Mouse (Mus musculus) limb, embryonic 11.5 days (tissue): ENCODE measurements around the gene Mtcl1. TPM values are rescaled to one million over a fixed set of nuclear protein-coding genes. Genes with fewer than 3 reads are reported as not detected.

ENCODE experiments used
- ATAC-seq: fragments of 200-750 bp; cut with Nextera tagmentation; 2 replicates; pipeline ENCODE4 v1.8.0; 2017; ENCODE audit warnings: low read depth; ENCODE audit not compliant: insufficient number of reproducible peaks, low FRiP score, low TSS enrichment
- DNase-seq: peaks from one replicate; pipeline ENCODE4 v3.0.0-alpha.2; 2015; ENCODE audit warnings: low spot score
- H3K27ac ChIP-seq: fragments of 300-500 bp; sonication (generic); replicated peaks from 2 replicates; pipeline ENCODE4 v1.5.1; 2014; ENCODE audit warnings: low read depth, mild to moderate bottlenecking, low read length
- H3K27me3 ChIP-seq: fragments of 300-500 bp; sonication (generic); 2 replicates; pipeline ENCODE4 v1.6.1; 2014; ENCODE audit warnings: mild to moderate bottlenecking, low read length, mixed read lengths; ENCODE audit not compliant: control insufficient read depth, insufficient read depth
- H3K36me3 ChIP-seq: fragments of 300-500 bp; sonication (generic); 2 replicates; pipeline ENCODE4 v1.6.1; 2014; ENCODE audit warnings: mild to moderate bottlenecking, low read length, moderate library complexity, mixed read lengths; ENCODE audit not compliant: control insufficient read depth, insufficient read depth
- H3K4me1 ChIP-seq: fragments of 300-500 bp; sonication (generic); 2 replicates; pipeline ENCODE4 v1.6.1; 2014; ENCODE audit warnings: low read length, mixed read lengths; ENCODE audit not compliant: control insufficient read depth, insufficient read depth
- H3K4me2 ChIP-seq: fragments of 300-500 bp; sonication (generic); 2 replicates; pipeline ENCODE4 v1.6.1; 2014; ENCODE audit warnings: low read depth, mild to moderate bottlenecking, moderate library complexity; ENCODE audit not compliant: severe bottlenecking
- H3K4me3 ChIP-seq: fragments of 300-500 bp; sonication (generic); 2 replicates; pipeline ENCODE4 v1.5.1; 2014; ENCODE audit warnings: low read depth, low read length
- H3K9ac ChIP-seq: fragments of 300-500 bp; sonication (generic); 2 replicates; pipeline ENCODE4 v1.6.1; 2014; ENCODE audit warnings: mild to moderate bottlenecking, low read length
- H3K9me3 ChIP-seq: fragments of 300-500 bp; sonication (generic); 2 replicates; pipeline ENCODE4 v1.6.1; 2016; ENCODE audit warnings: low read length; ENCODE audit not compliant: control insufficient read depth
- WGBS: fragments of 180-500 bp; shearing (Covaris S2); extraction: QIAGEN DNeasy Blood & Tissue Kit; methylation state at CpG from one replicate; pipeline ENCODE4 v1.1.7; 2014; 5-methylcytosine and 5-hydroxymethylcytosine counted together
- polyA plus RNA-seq: library from polyadenylated mRNA; unstranded; fragments of >200 nt; fragmentation: Nextera tagmentation; extraction: Ambion mirVana; gene quantifications from 2 replicates; pipeline ENCODE4 v1.2.1, GENCODE M21; 2014

The Mtcl1 gene
- polyA plus RNA-seq, 1 experiment from 2014 or later: 5.7 TPM

DNA sequence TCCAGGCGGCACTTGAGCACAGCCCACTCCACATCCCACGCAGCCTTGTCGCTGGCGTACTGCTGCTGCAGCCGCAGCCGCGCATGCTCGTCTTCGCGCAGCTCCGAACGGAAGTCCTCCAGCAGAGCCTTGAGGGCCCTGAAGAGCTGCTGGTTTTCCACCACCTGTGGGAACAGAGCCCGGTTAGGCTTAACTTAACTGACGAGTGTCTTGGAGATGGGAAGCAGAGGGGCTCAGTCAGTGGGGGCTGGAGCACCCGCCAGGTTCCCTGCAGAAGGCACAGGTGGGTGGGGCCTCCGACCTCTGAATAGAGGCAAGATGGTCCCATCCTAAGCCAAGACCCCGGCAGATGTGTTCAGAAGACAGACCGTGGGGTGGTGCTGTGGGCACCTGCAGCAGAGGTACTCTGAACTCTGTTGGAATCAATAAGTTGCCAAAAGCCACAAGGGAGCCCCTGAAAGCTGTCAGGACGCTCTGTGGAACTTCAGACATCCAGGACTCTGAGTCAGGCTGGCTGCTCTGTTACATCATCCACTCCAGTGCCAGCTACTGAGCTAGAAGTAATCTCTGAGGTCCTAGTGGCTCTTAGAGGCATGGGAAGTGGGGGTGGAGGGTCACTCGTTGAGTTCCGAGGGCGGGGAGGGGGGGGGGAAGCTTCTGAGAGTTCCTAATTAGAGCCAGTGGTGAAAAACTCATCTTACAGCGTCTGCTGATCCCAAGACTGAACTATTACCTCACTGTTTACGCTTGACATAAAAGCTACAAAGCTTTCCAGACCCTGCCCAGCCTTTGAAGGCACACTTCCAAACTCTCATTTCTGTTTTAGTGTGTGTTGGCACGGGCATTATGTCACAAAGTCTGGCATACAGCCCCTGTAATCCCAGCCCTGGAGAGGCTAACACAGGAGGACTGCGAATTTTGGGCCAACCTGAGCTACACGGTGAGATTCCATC lies 91.2 kb downstream of the Mtcl1 start:
- no peak overlapping the region for H3K4me3 ChIP-seq
- no peak overlapping the region for H3K27ac ChIP-seq
- no peaks in the 10 kb centered on the region for H3K27me3 ChIP-seq
- no peak overlapping the region for H3K4me2 ChIP-seq
- no peaks in the 10 kb centered on the region for H3K9me3 ChIP-seq
- ATAC-seq: no peak
- no peaks in the 10 kb centered on the region for H3K36me3 ChIP-seq
- 68% methylated on average over 27 of the region's 27 CpGs for WGBS
- no peak for DNase-seq
- H3K9ac ChIP-seq: no peak overlapping the region
- H3K4me1 ChIP-seq: no peaks in the 10 kb centered on the region

DNA sequence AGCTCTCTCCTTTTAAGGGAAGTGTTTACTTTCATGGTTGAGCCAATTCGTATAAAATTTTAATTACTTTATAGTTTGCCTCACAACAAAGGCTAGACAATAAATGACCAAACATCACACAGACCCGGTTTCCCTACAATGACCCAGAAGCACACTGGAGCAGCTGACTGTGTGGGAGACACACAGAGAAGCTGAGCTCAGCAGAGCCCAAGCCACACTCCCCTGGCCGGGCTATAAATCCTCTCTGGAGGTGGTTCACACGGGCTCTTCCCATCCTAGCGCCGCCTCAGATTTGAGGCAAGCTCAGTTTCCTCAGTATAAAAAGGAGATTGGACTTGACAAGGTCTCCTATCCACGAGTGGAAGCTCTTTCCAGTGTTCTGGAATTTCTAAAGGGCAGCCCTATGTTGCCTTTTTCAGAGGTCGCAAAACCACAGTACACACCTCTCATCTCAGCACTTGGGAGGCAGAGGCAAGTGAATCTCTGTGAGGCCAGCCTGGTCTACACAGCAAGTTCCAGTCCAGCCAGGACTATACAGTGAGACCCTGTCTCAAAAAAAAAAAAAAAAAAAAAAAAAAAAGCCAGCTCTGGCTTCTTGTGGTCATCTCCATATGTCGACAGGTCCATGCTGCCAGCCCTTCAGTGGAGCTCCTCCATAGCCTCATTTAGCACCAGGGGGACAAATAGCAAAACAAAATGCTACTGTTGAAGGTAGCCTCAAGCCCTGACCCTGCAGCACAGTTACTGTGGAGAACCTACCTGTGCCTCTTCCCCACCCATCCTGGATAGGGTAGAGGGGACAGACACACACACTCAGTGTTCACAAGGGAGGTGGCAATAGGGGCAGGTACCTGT lies 92.2 kb downstream of the Mtcl1 start:
- Histone ChIP-seq H3K27ac (no peak overlapping the region), H3K4me1 (no peaks in the 10 kb centered on the region), H3K4me3 (no peak overlapping the region), H3K9me3 (no peaks in the 10 kb centered on the region), H3K9ac (no peak overlapping the region), H3K36me3 (no peaks in the 10 kb centered on the region), H3K27me3 (no peaks in the 10 kb centered on the region), H3K4me2 (no peak overlapping the region)
- 64% methylated on average over 9 of the region's 9 CpGs for WGBS
- no peak for DNase-seq
- ATAC-seq: no peak

DNA sequence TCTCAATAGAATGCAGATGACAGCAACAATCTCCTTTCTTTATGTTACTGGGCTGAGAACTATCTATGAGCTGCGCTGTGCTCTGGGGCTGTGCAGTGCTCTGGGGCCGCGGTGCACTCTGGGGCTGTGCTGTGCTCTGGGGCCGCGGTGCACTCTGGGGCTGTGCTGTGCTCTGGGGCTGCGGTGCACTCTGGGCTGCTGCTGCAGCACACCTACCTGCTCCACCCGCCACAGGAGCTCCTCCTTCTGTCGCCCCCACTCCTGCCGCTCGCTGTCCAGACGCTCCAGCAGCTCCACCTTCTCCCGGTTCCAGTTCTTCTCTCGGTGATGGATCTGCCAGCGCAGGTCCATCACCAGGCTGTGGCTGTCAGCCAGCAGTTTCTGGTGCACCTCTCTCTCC lies 95.6 kb downstream of the Mtcl1 start:
- Histone ChIP-seq H3K9me3 (no peaks in the 10 kb centered on the region), H3K27me3 (no peaks in the 10 kb centered on the region), H3K4me2 (no peak overlapping the region), H3K4me3 (no peak overlapping the region), H3K27ac (no peak overlapping the region), H3K36me3 (no peaks in the 10 kb centered on the region), H3K9ac (no peak overlapping the region), H3K4me1 (no peaks in the 10 kb centered on the region; the same call in 1 of the 2 replicates)
- DNase-seq (no peak), ATAC-seq (no peak)
- 91% methylated on average over 14 of the region's 14 CpGs for WGBS

DNA sequence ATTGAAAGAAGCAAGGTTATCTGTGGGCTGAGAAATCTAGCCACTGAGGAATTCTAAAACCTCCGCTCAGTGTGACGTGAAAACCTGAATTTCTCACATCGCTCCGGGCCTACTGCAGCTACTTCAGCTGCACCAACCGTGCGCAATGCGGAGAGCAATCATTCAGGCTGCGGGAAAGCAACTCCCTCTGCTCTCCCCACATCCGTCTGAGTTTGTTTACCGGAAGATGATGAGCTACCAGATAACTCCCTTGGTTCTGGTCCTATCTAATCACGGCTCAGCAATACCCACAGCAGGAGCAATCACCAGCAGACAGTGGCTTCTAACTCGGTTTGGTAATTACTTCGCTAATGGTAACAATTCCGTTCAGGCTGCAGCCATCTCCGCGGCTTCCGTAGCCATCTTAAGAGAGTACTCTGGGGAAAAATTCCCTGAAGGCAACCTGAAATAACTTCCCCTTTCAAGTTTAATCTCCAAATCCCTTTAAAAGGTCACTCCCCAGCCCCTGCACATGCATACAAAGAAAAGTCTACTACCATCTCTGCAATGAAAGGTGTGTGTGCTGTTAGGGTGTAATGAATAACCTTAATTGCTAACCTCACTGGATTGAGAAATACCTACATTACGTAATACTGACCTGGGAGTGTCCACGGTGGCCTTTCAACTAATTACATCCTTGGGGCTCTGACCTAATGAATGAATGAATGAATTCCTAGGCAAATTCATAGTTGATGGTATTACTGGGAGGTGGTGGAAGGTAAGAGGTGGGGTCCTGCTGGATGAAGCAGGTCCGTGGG lies 96.5 kb downstream of the Mtcl1 start:
- no peak for DNase-seq
- H3K27me3 ChIP-seq: no peaks in the 10 kb centered on the region
- no peak overlapping the region for H3K27ac ChIP-seq
- no peak overlapping the region for H3K9ac ChIP-seq
- H3K36me3 ChIP-seq: no peaks in the 10 kb centered on the region
- WGBS: 58% methylated on average over 20 of the region's 20 CpGs
- H3K4me2 ChIP-seq: no peak overlapping the region
- H3K4me3 ChIP-seq: no peak overlapping the region
- H3K4me1 ChIP-seq: no peaks in the 10 kb centered on the region; the same call in 1 of the 2 replicates
- H3K9me3 ChIP-seq: no peaks in the 10 kb centered on the region
- ATAC-seq: no peak

GRCm38 (mm10) chr17:66352219-66352618 lies 97.3 kb downstream of the Mtcl1 start:
- DNase-seq (no peak), ATAC-seq (no peak)
- Histone ChIP-seq H3K36me3 (no peaks in the 10 kb centered on the region), H3K27me3 (no peaks in the 10 kb centered on the region), H3K9me3 (no peaks in the 10 kb centered on the region), H3K4me1 (no peaks in the 10 kb centered on the region; the same call in 1 of the 2 replicates), H3K4me3 (no peak overlapping the region), H3K27ac (no peak overlapping the region), H3K4me2 (no peak overlapping the region), H3K9ac (no peak overlapping the region)
- 92% methylated on average over 6 of the region's 6 CpGs for WGBS

- Histone ChIP-seq H3K4me1 (no peaks in the 10 kb centered on the region; the same call in 1 of the 2 replicates), H3K27me3 (no peaks in the 10 kb centered on the region), H3K36me3 (no peaks in the 10 kb centered on the region), H3K4me3 (no peak overlapping the region), H3K9ac (no peak overlapping the region), H3K27ac (no peak overlapping the region), H3K4me2 (no peak overlapping the region), H3K9me3 (no peaks in the 10 kb centered on the region)
- ATAC-seq: no peak
- no peak for DNase-seq
- WGBS: 84% methylated on average over 11 of the region's 11 CpGs
Measured at GRCm38 (mm10) chr17:66350689-66351088, 98.9 kb downstream of the Mtcl1 start.

- 60% methylated on average over 15 of the region's 15 CpGs for WGBS
- H3K4me1 ChIP-seq: no peaks in the 10 kb centered on the region; the same call in 1 of the 2 replicates
- no peak overlapping the region for H3K9ac ChIP-seq
- H3K9me3 ChIP-seq: no peaks in the 10 kb centered on the region
- H3K27me3 ChIP-seq: no peaks in the 10 kb centered on the region
- DNase-seq: peak; percentile 35
- H3K4me3 ChIP-seq: no peak overlapping the region
- H3K27ac ChIP-seq: no peak overlapping the region
- H3K4me2 ChIP-seq: no peak overlapping the region
- H3K36me3 ChIP-seq: no peaks in the 10 kb centered on the region
- 0 out of 2 replicates have a peak, but pooled peaks have one; percentile 31 for ATAC-seq
Measured at GRCm38 (mm10) chr17:66350127-66350526, 99.4 kb downstream of the Mtcl1 start.

DNA sequence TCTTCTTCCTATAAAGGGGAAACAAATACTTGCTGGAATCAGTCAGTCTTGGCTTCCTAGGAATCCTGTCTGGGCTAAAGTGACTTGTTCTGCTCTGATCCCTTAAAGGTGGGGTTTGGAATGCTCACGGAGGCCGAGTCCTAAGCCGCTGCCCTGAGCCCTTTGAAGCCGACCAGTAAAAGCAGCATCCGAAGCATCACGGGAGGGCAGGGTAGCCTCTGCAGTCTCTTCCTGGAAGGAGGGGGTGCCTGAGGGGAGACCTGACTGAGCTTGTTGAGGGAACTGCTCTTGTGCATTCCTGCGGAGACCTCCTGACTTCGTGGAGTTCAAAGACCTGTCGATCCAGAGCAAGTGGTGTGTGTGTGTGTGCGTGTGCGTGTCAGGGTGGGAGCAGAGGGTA lies 103.2 kb downstream of the Mtcl1 start:
- no peak overlapping the region for H3K4me2 ChIP-seq
- H3K27ac ChIP-seq: no peak overlapping the region
- H3K9ac ChIP-seq: peak overlapping the region; percentile 7; the same call in 1 of the 2 replicates
- H3K4me3 ChIP-seq: no peak overlapping the region
- no peaks in the 10 kb centered on the region for H3K9me3 ChIP-seq
- ATAC-seq (no peak), DNase-seq (peak; percentile 34)
- H3K27me3 ChIP-seq: no peaks in the 10 kb centered on the region
- 74% methylated on average over 11 of the region's 11 CpGs for WGBS
- no peaks in the 10 kb centered on the region; the same call in 1 of the 2 replicates for H3K36me3 ChIP-seq
- H3K4me1 ChIP-seq: no peaks in the 10 kb centered on the region; the same call in 1 of the 2 replicates
